Mouse (Mus musculus) bone marrow macrophage, adult 2 months (primary cell): ENCODE results near the gene Dhx37. TPM values are rescaled to one million over a fixed set of nuclear protein-coding genes. Genes with fewer than 3 reads are reported as not detected.
A peak's percentile ranks its signal among the peaks of the same experiment; 100 is the strongest.

Experiments
- H3K27ac ChIP-seq: 2 replicates; pipeline ENCODE4 v1.5.1; 2012; ENCODE audit warnings: low read depth, low read length; ENCODE audit not compliant: insufficient read depth
- H3K4me1 ChIP-seq: 2 replicates; pipeline ENCODE4 v1.6.1; 2012; ENCODE audit warnings: low read length; ENCODE audit not compliant: control insufficient read depth, insufficient read depth
- H3K4me3 ChIP-seq: 2 replicates; pipeline ENCODE4 v1.5.1; 2012; ENCODE audit warnings: mild to moderate bottlenecking, low read length, moderate library complexity; ENCODE audit not compliant: insufficient read depth
- CTCF ChIP-seq: IDR thresholded peaks from 2 replicates; pipeline ENCODE4 v1.5.1; 2012; ENCODE audit warnings: low read depth, mild to moderate bottlenecking, low read length, moderate library complexity
- POLR2A ChIP-seq: IDR thresholded peaks from 2 replicates; pipeline ENCODE4 v1.6.1; 2012; ENCODE audit warnings: mild to moderate bottlenecking, low read depth, low read length, borderline replicate concordance
- polyA plus RNA-seq: library from polyadenylated mRNA; stranded (reverse); fragments of >200 nt; gene quantifications from 2 replicates; pipeline ENCODE4 v1.2.4, GENCODE M21; 2012; ENCODE audit not compliant: missing spikeins, insufficient read depth, insufficient read length

Gene Dhx37
- polyA plus RNA-seq, 1 experiment: 13.1 TPM

DNA sequence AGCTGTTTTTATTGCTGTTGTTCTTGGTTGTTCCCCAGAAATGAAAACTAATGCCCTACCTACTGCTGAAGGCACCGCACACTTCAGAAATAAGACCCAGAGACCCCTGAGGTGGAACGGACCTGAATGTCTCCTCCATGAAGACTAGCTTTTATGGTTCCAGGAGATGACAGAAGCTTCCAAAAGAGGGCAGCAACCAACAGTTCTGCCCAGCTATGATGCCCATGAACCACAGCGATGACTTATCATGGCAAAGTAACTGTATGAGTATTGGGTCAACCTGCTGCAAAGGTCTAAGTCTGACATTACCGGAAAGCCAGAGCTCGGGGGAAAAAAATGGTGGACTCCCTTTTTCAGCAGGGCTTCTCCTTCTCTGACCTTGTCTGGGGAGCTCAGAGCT is 55.0 kb downstream of the Dhx37 start:
- TF ChIP-seq POLR2A: no peak
- no peak for TF ChIP-seq CTCF
- Histone ChIP-seq H3K4me3 (no peak overlapping the region), H3K27ac (no peak overlapping the region), H3K4me1 (no peaks in the 10 kb centered on the region)

DNA sequence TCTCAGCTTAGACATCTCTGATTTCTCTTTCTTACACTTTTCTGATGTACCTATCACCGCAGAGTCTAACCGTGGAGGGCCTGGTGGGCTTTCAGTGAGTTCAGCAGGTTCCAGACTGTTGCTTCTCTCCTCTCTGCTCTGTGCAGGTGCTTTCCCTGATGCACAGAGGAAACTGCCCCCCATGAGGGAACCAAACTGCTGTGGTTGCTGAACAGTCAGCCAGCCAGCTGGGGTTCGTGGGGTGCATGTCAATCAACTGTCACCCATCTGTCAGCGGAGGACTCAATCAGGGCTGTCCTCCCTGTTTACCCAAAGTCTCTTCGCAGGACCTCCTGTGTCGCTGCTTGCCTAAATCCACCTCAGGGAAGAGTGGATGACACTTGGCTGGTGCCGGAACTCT is 56.7 kb downstream of the Dhx37 start:
- H3K4me3 ChIP-seq: no peak overlapping the region
- no peak for TF ChIP-seq POLR2A
- no peak for TF ChIP-seq CTCF

DNA sequence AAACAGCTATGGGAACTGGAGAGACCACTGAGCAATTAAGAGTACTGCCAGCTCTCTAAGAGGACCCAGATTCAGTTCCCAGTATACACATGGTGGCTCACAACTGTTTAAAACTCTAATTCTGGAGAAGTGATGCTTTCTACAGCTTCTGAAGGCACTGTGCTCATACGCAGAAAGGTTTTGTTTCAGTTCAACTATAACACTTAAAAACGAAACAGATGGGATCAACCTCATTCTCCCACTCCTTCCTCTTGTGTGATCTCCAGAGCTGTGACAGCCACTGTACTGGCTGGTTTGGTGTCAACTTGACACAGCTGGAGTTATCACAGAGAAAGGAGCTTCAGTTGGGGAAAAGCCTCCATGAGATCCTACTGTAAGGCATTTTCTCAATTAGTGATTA is 58.0 kb downstream of the Dhx37 start:
- H3K27ac ChIP-seq: no peak overlapping the region
- TF ChIP-seq CTCF (no peak), POLR2A (no peak)

More for the DNA sequence above, 56.7 kb downstream of the Dhx37 start:
- no peak overlapping the region for H3K27ac ChIP-seq
- no peaks in the 10 kb centered on the region for H3K4me1 ChIP-seq

DNA sequence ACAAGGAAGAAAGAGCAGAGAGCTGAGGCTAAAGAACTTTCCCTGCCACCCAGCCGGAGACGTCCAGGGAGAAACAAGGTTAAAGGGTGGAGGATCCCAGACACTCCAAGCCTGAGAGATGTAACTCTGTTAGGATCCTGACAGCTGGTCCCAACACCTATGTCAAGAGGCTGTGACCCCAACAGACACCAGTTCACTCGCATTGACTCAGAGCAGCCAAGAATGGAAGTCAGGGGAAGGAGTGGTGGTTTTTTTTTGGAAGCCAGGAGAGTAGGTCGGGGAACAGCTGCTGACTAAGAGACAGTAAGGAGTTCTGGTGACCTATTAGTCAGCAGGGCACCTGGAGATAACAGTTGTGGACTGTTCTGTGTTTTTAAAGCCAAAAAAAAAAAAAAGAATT is 61.9 kb downstream of the Dhx37 start:
- Histone ChIP-seq H3K27ac (no peak overlapping the region), H3K4me1 (peaks cover 5% of the 10 kb centered on the region), H3K4me3 (no peak overlapping the region)
- no peak for TF ChIP-seq POLR2A
- TF ChIP-seq CTCF: no peak

More for the DNA sequence above, 58.0 kb downstream of the Dhx37 start:
- Histone ChIP-seq H3K4me1 (no peaks in the 10 kb centered on the region), H3K4me3 (no peak overlapping the region)

DNA sequence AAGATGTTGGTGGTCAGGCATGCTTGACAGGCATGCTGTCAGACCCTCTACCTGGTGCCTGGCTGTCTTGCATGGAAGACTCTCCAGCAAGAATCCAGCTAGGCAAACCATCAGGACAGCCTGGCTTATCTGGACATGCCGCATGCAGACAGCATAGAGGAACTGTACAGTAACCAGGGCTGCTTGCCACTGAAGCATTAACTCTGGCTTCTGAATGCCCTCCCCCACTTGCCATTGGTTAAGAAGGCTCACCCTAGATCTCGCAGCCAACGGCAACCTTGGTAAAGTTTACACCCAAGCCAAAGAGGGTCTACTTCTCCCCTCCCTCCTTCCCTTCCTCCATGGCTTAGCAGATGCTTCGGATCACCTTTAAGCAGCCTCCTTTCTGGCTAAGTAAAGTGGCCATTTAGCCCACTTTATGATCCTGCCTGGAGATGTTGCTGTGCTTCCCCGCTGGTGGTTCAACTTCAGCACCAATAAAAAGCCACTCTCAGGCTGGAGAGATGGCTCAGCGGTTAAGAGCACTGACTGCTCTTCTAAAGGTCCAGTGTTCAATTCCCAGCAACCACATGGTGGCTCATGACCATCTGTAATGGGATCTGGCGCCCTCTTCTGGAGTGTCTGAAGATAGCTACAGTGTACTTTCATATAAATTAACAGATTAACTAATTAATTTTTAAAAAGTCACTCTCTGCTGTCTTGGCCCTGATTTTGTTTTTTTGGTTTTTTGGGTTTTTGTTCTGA is 62.8 kb downstream of the Dhx37 start:
- Histone ChIP-seq H3K4me1 (peaks cover 5% of the 10 kb centered on the region), H3K27ac (no peak overlapping the region), H3K4me3 (no peak overlapping the region)
- no peak for TF ChIP-seq POLR2A
- peak; percentile 18; the same call in 1 of the 2 replicates for TF ChIP-seq CTCF

DNA sequence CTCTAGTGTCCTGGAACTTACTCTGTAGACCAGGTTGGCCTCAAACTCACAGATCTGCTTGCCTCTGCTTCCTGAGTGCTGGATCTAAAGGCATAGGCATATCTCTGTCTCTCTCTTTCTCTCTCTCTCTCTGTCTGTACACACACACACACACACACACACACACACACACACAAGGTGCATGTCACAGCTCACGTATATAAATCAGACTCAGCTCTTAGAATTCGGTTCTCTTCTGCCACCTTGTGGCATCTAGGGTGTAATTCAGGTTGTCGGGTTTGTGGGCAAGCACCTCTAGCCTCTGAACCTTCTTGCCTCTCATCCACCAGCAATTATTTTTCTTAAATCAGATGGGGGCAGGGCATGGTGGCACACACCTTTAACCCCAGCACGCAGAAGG is 65.4 kb downstream of the Dhx37 start:
- Histone ChIP-seq H3K27ac (no peak overlapping the region), H3K4me3 (no peak overlapping the region), H3K4me1 (peaks cover 12% of the 10 kb centered on the region)
- TF ChIP-seq CTCF: no peak
- no peak for TF ChIP-seq POLR2A

DNA sequence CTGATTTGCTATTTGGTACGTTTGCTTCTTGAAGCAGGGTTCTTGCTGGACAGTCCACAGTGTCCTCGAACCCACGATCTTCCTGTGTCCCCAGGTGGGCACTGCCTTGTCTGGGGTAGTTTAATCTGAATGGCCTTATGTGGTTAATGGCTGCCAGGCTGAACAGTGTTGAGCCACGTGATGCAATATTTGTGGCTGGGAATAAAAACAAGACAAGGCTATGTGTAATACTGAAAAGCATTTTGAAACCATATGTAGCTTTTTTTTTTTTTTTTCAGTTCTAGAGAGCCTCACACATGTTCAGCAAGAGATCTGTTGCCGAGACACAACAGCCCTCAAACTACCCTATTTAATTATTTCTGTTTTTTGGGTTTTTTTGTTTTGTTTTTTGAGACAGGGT is 65.8 kb downstream of the Dhx37 start:
- H3K4me3 ChIP-seq: no peak overlapping the region
- H3K27ac ChIP-seq: no peak overlapping the region
- TF ChIP-seq POLR2A: no peak
- no peak for TF ChIP-seq CTCF
- peaks cover 16% of the 10 kb centered on the region for H3K4me1 ChIP-seq

DNA sequence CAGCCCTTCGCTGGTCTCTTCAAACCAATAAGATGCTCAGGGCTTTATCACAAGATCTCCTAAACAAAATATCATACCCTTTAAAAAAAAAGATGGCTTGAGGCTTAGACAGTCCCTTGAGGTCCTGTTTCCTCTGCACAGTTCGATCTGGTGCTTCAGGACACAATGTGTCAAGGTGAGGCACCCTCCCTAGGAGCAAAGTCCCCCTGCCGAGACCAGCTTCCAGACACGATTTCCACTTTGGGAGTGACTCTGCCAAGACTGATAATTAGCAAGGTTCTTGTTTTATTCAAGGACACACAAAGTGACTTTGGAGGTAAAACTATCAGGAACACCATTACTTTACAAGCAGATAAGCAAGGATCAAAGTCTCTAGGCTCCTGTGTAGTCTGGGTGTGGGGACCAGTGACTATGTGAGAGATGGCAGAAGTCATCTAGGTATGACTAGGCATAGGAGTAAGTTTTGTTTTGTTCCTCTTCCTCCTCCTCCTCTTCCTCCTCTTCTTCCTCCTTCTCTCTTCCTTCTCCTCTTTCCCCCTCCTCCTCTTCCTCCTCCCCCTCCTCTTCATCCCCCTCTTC is 69.0 kb downstream of the Dhx37 start:
- H3K27ac ChIP-seq: no peak overlapping the region

DNA sequence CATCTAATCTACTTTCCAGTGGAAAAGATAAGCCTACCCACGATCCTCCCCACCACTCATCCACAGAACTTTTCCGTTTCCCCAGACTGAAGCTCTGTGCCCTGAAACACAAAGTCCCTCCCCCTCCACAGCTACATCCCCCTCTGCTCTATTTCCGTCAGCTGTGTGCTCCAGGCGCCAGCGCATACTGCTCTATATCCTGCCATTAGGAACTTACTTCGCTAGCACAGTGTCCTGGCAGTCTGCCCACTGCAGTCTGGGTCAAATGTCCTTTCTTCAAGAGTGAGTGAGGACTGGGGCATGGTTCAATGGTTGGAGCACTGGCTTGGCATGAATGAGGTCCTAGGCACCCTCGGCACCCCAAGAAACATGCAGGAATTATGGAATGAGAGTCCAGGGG is 70.0 kb downstream of the Dhx37 start:
- no peak for TF ChIP-seq POLR2A
- TF ChIP-seq CTCF: no peak
- H3K4me3 ChIP-seq: no peak overlapping the region
- no peak overlapping the region for H3K27ac ChIP-seq
- peaks cover 22% of the 10 kb centered on the region for H3K4me1 ChIP-seq

More for the DNA sequence above, 69.0 kb downstream of the Dhx37 start:
- Histone ChIP-seq H3K4me1 (peaks cover 22% of the 10 kb centered on the region), H3K4me3 (no peak overlapping the region)
- TF ChIP-seq CTCF (no peak), POLR2A (no peak)

Other genes with a start within 250 kb of the Dhx37 start
- gene Scarb1, start 93.0 kb downstream of the Dhx37 start, polyA plus RNA-seq: 101 and 120 TPM in 2 replicates
- not detected in 2 replicates for gene Gm10382, start 44.8 kb downstream of the Dhx37 start, polyA plus RNA-seq
- 808 and 810 TPM in 2 replicates for gene Ubc, start 43.9 kb downstream of the Dhx37 start, polyA plus RNA-seq
- 11.6 and 11.8 TPM in 2 replicates for gene Bri3bp, start 7.4 kb upstream of the Dhx37 start, polyA plus RNA-seq
- gene Aacs, start 41.7 kb upstream of the Dhx37 start, polyA plus RNA-seq: 10.3 and 19.0 TPM in 2 replicates
- gene Tmem132b, start 97.7 kb upstream of the Dhx37 start, polyA plus RNA-seq: not detected in 2 replicates